Mouse (Mus musculus) cerebral cortex, adult 2 months (tissue): ENCODE results near the gene Shroom3.

ENCODE experiments used
- WGBS: fragments of 180-500 bp; shearing (Covaris S2); methylation state at CpG from one replicate; pipeline ENCODE4 v1.1.7; 2018; 5-methylcytosine and 5-hydroxymethylcytosine counted together

The Shroom3 gene

DNA sequence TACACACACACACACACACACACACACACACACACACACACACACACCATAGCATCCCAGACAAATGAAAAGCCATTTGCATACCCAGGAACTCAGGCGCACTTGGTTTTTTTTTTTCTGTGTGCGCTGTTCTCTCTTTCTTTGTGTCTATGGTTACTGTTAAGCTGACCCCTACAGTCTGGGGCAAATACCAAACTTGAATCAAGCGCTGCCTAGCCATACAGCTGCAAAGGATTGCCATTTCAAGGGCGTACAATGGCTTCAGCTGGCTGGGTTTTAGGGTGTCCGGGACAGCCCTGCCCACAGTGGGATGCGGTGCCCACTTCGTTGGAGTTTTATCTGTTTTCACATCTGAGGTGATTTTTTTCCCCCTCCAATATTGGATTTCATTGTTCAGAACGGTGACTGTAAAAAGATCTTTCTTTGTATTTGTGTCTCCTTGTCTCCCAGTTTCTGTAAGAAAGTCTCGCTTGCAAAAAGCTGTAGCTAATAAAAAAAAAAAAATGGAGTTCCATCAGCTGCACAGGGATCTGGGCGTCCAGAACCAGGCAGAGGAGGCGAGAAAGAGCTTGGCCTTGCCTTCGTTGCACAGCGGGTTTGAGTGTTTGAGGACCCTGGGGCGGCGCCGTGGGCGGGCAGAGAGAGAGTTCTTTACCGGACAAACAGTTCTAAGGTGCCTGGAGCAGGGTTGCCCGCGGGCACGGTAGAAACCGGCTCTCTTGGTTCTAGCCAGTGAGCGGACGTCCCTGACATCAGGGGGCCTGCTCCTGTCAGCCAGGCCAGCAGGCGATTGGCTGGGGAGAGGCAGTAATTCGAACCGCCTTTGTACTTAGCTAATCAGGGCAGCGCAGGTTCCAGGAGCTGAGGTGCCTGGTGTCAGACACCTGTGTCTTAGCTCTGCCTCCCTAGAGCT lies 125.5 kb downstream of the Shroom3 start:
- WGBS = 50% methylated on average over 28 of the region's 28 CpGs

DNA sequence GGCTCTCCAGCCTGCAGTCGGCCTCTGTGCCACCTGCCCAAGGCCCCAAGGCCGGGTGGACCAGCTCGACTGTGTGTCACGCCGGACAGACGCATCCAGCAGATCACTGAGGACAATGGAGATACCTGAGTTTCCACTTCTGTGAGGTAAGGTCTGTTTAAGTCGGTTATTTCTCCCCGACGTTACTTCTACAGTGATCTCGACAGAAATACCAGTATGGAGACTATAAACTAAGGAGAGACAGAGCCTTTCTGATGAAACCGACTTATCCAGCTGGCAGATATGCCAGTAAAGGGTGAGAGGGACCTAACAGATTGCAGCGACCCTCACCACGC lies 126.1 kb downstream of the Shroom3 start:
- 73% methylated on average over 13 of the region's 13 CpGs for WGBS

DNA sequence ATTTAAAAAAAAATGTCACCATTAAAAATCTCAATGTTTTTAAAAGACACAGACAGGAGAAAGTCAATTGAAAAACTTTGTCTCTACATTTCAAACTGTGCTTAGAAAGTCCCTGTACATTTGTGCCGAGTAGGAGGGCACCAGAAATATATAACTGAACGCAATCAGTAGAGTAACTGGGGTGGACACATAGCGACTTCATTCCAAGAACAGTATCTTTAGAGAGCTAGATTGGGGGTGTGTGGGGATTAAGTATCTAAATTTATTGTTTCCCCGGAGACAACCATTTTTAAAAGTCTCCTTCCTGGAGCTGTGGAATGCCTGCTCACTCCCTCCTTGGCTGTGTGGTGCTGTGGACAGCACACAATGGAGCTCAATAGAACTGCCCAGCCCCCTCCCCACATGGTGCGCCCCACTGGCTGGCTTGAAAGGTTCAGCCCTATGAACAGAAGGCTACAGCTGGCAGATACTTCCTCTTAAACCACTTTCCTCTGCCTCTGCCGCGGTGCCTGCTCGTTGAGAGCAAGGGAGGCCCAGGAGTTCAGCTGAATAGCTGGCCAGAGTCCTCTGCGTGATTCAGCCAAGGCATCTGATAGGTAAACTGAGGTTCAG lies 127.8 kb downstream of the Shroom3 start:
- WGBS = 20% methylated on average over 9 of the region's 9 CpGs

DNA sequence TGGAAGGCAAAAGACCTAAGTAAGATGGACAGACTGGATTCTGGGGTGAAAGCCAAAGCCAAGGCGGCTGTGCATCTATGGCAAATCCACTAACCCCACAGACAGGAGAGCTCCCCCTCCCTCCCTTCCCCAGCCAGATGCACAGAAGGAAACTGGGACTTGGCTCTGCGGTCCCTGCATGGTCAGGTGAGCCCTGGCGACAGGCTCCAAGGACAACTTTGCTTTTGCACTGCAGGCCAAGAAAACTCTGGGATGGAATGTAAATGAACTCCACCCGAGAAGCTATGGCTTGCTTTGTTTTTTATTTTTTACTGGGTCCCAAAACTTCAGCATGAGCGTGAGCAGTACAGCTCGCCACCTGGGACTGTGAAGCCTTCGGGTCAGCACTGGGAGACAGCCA lies 128.5 kb downstream of the Shroom3 start:
- WGBS = 47% methylated on average over 7 of the region's 7 CpGs

DNA sequence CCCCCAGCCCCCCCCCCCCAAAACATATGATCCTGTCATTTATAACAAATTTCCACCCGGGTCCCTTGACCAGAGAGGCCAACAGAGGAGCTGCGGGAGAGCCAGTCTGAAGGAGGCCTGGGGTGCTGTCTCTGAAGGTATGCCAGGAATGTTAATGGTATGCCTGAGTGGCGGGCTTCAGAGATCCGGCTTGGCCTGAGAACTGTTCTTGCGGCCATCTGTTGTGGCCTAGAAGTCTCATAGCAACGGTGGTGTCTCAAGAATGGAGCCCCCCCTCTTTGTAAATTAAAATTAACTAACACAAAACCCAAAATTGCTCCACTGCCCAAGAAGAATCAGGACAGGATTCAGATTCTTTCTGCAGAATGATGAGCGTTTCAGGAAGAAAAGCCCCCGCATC lies 129.7 kb downstream of the Shroom3 start:
- 33% methylated on average over 8 of the region's 8 CpGs for WGBS

DNA sequence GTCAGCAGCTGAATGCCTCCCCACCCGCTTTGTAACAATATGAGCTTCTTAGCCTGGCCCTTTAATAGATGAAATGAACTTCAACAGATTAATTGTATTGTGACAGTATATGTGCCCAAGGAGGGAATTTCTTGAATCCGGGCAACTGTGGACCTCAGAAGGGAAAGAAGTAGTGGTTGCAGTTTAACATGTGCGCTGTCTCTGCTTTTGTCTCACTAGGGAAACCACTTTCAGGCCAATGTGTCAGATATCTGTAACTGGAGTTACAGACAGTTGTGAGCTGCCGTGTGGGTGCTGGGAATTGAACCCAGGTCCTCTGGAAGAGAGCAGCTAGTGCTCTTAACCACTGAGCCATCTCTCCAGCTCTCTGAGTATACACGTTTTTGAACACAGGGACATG lies 130.3 kb downstream of the Shroom3 start:
- WGBS = 79% methylated on average over 5 of the region's 5 CpGs

DNA sequence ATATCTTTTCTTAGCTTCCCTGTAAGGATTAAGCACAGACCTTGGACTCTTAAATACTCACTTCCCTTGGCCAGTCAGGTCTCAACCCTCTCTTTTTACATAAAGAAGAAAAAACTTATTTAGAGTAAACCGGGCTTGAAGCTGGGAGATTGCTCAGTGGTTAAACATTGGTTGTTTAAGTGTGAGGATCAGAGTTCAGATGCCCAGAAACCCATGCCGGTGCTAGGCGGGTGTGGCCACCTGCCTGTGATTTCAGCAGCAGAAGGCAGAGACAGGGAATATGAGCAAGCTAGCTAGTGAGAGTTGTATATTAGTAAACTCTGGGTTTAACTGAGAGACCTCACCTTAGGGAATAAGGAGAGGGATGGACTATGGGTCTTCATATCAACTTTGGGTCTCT lies 131.4 kb downstream of the Shroom3 start:
- WGBS = 90% methylated on average over 3 of the region's 3 CpGs

DNA sequence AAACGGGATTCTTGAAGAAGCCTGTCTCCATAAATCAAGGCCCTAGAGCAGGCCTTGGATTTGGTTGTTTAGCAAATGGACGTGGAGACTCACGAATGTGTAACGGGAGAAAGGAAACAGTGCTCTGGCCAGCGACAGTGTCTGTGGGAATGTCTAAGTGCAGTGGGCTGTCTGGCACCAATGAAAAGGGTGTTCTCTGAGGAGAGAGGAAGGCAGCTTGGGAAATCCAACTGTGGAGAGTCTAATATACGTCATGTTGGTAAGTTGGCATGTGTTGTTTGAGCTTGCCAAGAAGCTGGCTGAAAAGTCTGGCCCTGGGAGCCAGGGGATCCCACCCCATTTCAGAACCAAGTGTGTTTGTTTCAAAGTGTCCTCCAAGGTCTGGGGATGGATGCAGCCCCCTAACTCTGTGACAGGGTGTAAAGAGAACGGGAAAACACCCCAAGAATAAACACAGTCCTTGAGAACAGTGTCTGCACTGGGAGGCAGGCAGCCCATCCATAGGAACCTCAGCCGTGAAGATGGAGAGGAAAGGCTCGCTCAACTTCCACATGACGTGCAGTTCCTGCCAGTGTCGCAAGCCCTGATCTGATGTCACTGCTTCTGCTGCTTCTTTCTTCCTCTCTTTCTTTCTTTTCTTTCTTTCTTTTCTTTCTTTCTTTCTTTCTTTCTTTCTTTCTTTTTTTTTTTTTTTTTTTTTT lies 134.0 kb downstream of the Shroom3 start:
- 71% methylated on average over 11 of the region's 11 CpGs for WGBS

DNA sequence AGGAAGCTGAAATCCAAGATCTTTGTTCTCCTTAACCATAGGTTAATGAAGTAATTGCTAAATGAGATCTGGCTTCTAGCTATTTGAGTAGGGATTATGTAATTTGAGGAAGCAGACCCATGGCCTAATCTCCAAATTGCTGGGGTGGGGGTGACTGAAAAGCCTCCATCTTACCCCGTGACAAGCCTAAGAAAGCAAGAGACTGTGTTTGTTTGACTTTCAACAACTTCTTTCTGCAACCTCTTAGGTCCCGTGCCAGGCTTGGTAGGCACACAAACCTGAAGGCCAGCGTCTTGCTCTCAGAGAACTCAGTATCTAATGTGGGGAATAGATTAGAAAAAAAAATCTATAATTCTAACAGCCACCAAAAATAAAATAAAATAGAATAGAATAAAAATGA lies 138.1 kb downstream of the Shroom3 start:
- WGBS = 89% methylated on average over 3 of the region's 3 CpGs

DNA sequence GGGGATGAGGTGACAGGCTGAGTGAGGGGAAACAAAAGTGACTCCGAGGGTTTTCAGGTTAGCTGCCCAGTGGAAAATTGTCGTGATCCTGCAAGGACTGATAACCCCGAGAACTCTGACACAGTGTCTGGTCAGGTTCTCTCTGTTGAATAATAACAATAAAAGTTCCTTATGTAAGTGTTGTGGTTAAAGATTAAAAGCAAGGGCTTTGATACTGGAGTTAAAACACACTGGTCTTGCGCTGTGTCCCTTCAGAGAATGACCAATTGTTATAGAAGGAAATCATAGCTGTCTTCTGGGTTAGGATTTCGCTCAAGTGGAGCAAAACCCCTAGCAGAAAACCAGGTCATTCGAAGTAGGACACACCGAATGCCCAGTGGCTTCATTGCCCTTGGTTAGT lies 140.3 kb downstream of the Shroom3 start:
- WGBS = 97% methylated on average over 7 of the region's 7 CpGs

DNA sequence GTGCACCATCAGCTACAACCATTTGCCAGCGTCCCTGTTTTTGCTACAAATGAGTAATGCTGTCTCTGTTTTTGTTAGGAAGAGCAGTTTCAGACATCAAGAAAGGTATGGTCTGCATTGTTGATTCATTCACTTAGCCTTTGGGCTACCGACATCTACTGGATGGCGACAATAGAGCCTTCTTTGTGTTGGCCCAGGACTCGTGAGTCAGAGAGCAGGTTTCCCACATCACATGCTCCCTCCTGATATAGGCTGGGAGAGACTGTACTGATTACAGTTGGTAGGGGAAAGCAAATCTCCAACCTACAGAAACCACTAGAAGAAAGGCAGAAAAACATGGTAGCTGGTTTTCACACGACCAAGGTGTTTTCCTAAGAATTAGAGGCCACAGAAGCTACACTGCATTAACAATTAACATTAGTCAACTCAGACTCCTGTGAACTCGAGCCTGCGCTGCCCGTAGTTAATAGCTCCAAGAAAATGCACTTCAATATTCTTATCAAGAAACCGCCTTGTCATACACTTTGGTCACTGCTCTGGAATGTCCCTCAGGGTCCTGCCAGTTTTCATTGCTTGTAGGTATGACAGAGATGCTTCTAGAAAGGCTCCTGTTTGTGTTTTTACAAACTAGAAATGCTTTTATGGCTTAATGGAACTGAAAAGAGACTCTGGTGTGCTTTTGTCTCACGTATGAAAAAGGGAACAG lies 141.2 kb downstream of the Shroom3 start:
- WGBS = 84% methylated on average over 10 of the region's 10 CpGs

DNA sequence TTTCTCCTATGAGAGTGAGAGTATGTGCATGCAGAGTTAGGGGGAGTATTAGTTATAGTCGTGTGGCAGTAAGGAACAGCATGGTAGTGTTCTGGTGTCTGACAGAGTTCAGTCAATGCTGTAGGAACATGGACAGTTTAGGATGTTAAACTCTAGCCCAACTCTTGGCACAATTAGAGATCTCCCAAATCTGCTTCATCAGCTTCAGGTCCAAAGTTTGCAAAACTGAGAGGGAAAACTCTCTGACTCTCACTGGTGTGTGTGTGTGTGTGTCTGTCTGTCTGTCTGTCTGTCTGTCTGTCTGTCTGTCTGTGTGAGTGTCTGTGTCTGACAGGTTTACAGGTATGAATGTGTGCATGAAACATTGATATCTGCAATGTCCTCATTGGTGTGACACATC lies 147.2 kb downstream of the Shroom3 start:
- WGBS = 85% methylated on average over 1 of the region's 1 CpGs

DNA sequence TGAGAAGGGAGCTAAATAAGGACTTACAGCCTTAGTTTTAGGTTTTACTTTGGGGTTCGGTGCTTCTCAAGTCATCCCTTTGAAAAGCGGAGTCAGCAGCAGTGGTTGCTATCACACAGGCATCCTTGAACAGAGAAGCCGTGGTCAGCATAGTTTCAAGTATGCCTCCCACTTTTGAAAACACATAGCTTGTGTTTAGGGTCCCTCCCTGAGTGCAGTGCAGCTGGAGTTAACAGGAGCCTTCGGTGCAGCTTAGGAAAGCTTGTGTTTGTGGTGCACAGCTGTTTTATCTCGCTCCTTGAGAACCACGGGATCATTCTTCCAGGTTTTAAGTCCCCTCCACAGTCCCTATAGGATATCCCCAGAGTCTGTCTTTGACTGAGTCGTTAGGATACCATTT lies 151.3 kb downstream of the Shroom3 start:
- WGBS = 68% methylated on average over 7 of the region's 7 CpGs

DNA sequence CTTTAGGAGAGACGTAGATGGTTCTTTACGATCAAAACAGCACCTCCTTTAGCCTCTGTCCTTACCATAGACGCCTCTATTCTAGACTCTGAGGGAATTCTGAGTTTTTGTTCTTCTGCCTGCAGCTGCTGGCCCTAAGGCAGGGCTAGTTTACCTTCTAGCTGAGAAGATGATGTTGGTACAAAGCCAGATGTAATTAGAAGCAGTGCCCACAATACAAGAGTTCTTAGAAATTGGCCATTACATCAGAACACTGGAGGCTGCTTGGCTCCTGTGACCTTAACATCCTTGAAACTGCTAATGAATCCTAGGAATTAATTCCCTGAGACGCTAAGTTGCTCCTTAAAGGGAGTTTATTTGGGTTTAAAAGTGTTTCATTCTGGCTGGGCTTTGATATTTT lies 154.1 kb downstream of the Shroom3 start:
- 69% methylated on average over 4 of the region's 4 CpGs for WGBS

DNA sequence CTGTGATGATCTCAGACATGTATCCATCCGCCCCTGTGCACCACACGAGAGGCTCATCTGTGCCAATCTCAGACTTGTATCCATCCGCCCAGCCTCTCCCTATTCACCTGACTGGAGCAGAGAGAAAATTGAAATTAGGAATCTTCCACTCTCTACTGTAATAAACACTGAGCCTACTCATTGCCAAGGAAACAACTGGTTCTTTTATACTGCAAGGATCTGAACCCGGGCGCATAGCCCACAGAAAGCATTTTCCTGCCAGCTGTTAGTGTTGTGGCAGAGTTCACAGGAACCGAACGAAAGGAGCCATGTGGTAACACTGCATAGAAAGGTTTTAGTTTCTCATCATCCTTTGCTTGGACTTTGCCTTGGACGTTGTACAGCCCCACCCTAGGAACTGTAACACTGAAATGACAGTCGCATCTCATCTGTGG lies 155.1 kb downstream of the Shroom3 start:
- WGBS = 65% methylated on average over 9 of the region's 9 CpGs

DNA sequence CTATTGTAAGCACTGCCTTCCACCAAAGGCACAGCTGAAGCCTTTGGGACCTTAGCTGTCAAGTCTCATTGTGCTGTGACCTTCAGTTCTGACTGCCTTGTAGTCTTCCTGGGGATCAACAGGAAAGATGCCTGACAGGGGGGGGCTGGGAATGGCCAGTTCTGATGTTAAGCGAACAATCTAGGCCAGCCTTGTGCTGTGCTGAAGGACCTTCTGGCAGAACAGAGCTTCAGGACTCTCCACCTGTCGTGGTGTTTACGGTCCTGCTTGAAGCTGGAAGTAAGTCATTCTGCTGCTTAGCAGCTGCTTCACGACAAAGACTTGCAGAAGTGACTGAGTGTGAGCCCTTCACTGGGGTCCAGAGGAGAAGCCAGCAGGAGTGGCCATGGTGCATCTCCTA lies 156.1 kb downstream of the Shroom3 start:
- 84% methylated on average over 4 of the region's 4 CpGs for WGBS

DNA sequence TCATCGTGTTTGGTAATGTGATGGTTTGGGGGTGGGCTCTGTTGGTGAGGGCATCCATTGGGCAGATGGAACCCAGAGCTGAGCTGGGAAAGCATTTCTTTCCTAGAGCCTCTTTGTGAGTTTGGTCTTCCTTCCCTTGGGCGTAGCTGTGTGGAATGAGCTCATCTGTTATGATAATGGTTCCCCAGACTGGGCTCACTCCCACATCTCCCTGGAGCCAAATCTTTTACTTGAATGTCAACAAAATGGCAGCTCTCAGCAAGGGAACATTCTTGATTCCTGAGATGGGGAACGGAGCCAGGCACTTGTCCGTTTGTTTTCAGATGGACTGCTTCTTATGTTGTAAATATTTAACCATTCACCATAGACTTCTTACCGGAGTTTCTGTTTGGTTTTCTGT lies 158.2 kb downstream of the Shroom3 start:
- 35% methylated on average over 5 of the region's 5 CpGs for WGBS

DNA sequence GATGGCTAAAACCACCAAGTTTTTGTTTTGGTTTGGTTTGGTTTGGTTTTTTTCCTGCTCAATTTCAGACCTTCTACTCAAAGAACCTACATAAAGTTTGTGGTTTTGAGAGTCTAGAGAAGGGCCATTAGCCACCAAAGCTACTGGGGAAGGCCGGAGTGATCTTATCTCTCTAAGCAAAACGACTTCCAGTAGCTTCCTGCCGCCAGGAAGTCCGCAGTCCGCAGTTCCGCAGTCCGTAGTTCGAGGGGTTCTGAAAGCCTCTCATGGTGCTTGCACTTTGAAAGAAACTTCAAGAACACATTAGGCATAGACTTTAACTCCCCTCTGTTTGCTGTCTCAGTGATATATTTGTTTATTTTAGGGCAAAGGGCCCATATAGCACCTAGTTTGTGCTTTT lies 159.2 kb downstream of the Shroom3 start:
- WGBS = 82% methylated on average over 8 of the region's 8 CpGs

DNA sequence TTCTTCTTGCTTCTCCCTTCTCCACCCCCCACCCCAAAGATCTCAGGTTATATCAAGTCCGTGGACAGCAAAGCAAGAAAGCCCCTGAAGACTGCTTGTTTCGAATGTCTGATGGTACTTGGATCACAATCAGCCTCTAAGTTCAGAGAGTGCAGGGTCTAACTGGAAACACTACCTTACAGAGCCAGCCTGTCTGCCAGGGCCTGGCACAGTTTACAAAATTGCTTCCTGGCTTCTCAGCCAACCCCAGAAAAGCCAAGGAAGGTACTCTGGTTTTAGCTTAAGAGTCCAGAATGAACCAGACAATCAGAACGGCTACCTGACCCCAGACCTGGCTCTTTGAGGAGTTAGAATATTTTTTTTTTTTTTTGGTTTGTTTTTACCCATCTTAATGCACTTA lies 159.6 kb downstream of the Shroom3 start:
- 79% methylated on average over 3 of the region's 3 CpGs for WGBS

DNA sequence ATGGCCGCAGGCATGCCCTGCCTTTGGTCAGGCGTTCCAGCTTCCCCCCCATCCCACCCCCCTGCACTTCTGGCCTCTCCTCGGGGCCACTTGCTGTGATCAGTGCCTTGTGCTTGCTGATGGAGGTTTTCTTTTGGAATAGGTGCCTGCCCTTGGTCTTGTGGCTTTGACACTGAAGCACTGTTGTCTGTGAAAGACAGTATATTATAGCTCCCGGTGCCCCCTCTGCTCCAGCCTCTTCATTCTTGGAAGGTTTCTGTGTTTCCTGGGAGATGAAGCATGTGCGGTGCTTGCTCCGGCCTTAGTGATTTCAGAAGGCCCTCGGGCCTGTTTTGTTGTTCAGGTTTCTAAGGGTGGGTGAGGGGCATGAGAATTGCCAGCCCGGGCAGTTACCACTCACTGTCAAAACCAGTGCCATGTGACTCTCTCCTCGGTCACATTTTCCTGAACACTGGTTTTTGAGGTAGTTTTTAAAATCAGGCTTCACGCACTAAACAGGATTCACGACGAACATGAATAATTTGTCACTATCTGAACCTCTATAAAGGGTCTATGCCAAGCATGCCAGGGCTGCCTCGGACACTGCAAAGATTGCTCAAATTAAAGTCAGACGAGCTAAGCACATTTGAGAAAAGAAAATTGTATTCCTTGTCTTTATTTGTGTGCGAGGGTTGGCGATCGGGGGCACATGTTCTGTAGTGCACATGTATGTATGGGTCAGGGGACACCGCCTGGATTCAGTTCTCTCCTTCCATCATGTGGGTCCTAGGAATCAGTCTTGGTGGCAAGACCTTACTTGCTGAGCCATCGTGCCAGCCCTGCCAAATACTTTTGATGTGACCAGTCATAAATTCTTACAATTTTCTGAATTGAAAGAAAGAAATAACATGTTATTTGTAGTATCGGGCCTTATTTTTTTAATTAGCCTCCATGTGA lies 160.9 kb downstream of the Shroom3 start:
- WGBS = 81% methylated on average over 20 of the region's 20 CpGs

DNA sequence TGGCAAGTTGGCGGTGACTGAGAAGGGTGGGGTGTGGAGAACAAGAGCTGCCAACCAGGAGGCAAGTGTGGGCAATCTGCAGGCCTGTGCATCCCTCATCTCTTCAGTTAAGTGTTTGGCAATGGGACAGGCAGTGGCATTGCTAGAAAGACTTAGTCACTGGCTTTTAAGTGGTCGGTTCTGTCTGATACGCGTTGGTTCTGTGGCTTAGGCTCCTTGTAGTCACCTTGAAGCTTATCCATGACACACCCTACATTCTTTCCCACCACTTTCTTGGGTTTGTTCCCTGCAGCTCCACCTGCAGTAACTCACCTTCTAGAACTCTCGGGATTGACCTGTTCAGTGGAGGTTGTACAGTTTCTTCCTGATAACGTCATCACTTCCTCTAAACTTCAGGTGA lies 166.5 kb downstream of the Shroom3 start:
- WGBS = 89% methylated on average over 6 of the region's 6 CpGs
